Mouse (Mus musculus) hematopoietic multipotent progenitor cell, adult 10-12 weeks (in vitro differentiated cells): ENCODE data around the gene Alg6. TPM values are rescaled to one million over a fixed set of nuclear protein-coding genes. Genes with fewer than 3 reads are reported as not detected.

Experiments used
- polyA plus RNA-seq: library from polyadenylated mRNA; stranded (reverse); fragments of >175 nt; gene quantifications from 2 replicates; pipeline ENCODE4 v1.2.3, GENCODE M21; 2012; ENCODE audit warnings: low replicate concordance

The Alg6 gene
- 0.15 and 0.42 TPM in 2 replicates for polyA plus RNA-seq

DNA sequence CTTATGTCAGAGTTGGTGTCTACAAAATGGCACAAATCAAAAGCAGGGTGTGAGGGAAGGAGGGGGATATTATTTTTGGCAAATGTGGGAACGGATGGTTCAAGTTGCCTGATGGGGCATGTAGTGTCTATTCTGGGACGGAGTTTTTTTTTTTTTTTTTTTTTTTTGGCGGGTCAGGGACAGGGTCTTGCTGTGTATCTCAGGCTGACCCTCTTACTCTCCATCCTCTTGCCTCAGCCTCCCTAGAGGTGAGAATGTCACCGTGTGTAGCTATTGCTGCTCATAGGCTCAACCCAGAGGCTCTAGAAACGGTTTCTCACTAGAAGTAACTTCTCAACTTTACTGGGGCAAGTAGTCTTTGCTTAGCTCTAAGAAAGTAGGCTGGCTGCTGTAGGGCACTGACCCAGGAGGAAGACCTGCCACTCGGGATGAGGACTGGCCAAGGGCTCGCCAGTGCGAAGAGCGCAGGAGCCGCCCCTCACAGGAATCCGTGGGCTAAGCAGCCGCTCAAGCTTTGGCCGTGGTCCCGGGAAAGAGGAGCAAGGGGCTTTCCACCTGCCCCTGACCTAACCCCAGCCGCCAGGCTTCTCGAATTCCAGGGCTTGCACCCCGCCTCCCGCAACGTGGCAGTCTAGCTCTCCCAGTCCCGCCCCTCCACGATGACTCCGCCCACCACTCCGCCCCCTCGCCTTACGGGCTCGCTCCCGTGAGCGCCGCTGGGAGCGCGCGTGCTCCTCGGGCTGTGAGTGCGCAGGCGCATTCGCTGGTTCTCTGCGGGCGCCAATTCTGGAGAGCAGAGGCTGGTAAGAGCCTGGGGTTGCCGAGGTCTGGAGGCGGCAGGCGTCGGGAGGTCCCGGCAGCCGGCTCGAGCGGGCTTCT, at the start of gene Alg6:
TSS of gene Alg6 (plus strand) at position 761 of the 879 bp plus-strand sequence.

Other genes with a start within 250 kb of the Alg6 start
- gene Foxd3, start 59.4 kb upstream of the Alg6 start, polyA plus RNA-seq = not detected in 2 replicates
- gene Efcab7, start 113.5 kb downstream of the Alg6 start, polyA plus RNA-seq = 1.1 and 1.4 TPM in 2 replicates
- gene Pgm1, start 213.8 kb downstream of the Alg6 start, polyA plus RNA-seq = 10.2 and 12.0 TPM in 2 replicates
- gene Itgb3bp, start 214.1 kb downstream of the Alg6 start, polyA plus RNA-seq = 0.30 and 0.70 TPM in 2 replicates